Mouse (Mus musculus): ENCODE measurements around the gene E2f4. TPM values are rescaled to one million over a fixed set of nuclear protein-coding genes. Genes with fewer than 3 reads are reported as not detected.

E2f4 gene
- polyA plus RNA-seq, 1 experiment from 2014 or later: 40.1 TPM

GRCm38 (mm10) chr8:105258911-105259720 lies 38.3 kb upstream of the E2f4 start:
- peak overlapping the region; percentile 68 for H3K4me2 ChIP-seq (ENCODE audit: low read length)
- ATAC-seq: peak; percentile 21
- no peaks in the 10 kb centered on the region for H3K9me3 ChIP-seq (replicated peaks; ENCODE audit: control insufficient read depth, low read length, poor library complexity, severe bottlenecking)
- no peak overlapping the region for H3K27ac ChIP-seq (ENCODE audit: low read length)
- 2% methylated on average over 55 of the region's 55 CpGs for WGBS
- H3K4me3 ChIP-seq (ENCODE audit: low read depth, low read length): peak overlapping the region; percentile 36
- peaks cover 59% of the 10 kb centered on the region for H3K27me3 ChIP-seq (ENCODE audit: control insufficient read depth, insufficient read depth, low read depth, low read length)
- H3K4me1 ChIP-seq (ENCODE audit: control insufficient read depth, insufficient read depth, low read length): peaks cover 11% of the 10 kb centered on the region
- H3K36me3 ChIP-seq (ENCODE audit: control insufficient read depth, insufficient read depth, low read length): no peaks in the 10 kb centered on the region
- peak overlapping the region; percentile 47 for H3K9ac ChIP-seq (ENCODE audit: low read depth, low read length)

- peak; percentile 54 for ATAC-seq
- Histone ChIP-seq H3K4me2 (ENCODE audit: low read length) (peak overlapping the region; percentile 68), H3K27me3 (ENCODE audit: control insufficient read depth, insufficient read depth, low read depth, low read length) (peaks cover 66% of the 10 kb centered on the region), H3K4me1 (ENCODE audit: control insufficient read depth, insufficient read depth, low read length) (peaks cover 9% of the 10 kb centered on the region), H3K36me3 (ENCODE audit: control insufficient read depth, insufficient read depth, low read length) (no peaks in the 10 kb centered on the region), H3K27ac (ENCODE audit: low read length) (no peak overlapping the region), H3K9me3 (replicated peaks; ENCODE audit: control insufficient read depth, low read length, poor library complexity, severe bottlenecking) (no peaks in the 10 kb centered on the region), H3K4me3 (ENCODE audit: low read depth, low read length) (peak overlapping the region; percentile 36), H3K9ac (ENCODE audit: low read depth, low read length) (peak overlapping the region; percentile 47; the same call in 1 of the 2 replicates)
- 4% methylated on average over 30 of the region's 30 CpGs for WGBS
These were observed 37.6 kb upstream of the E2f4 start for GRCm38 (mm10) chr8:105259721-105260320.

GRCm38 (mm10) chr8:105260371-105261099 lies 36.9 kb upstream of the E2f4 start:
- Histone ChIP-seq H3K4me1 (ENCODE audit: control insufficient read depth, insufficient read depth, low read length) (peaks cover 8% of the 10 kb centered on the region; the same call in 1 of the 2 replicates), H3K9ac (ENCODE audit: low read depth, low read length) (no peak overlapping the region), H3K4me2 (ENCODE audit: low read length) (no peak overlapping the region), H3K36me3 (ENCODE audit: control insufficient read depth, insufficient read depth, low read length) (no peaks in the 10 kb centered on the region), H3K4me3 (ENCODE audit: low read depth, low read length) (no peak overlapping the region), H3K9me3 (replicated peaks; ENCODE audit: control insufficient read depth, low read length, poor library complexity, severe bottlenecking) (no peaks in the 10 kb centered on the region), H3K27ac (ENCODE audit: low read length) (no peak overlapping the region), H3K27me3 (ENCODE audit: control insufficient read depth, insufficient read depth, low read depth, low read length) (peaks cover 73% of the 10 kb centered on the region)
- WGBS: 64% methylated on average over 7 of the region's 7 CpGs
- ATAC-seq: no peak

GRCm38 (mm10) chr8:105261326-105261980 lies 36.0 kb upstream of the E2f4 start:
- Histone ChIP-seq H3K4me2 (ENCODE audit: low read length) (no peak overlapping the region), H3K9me3 (replicated peaks; ENCODE audit: control insufficient read depth, low read length, poor library complexity, severe bottlenecking) (no peaks in the 10 kb centered on the region), H3K36me3 (ENCODE audit: control insufficient read depth, insufficient read depth, low read length) (no peaks in the 10 kb centered on the region), H3K9ac (ENCODE audit: low read depth, low read length) (no peak overlapping the region), H3K4me3 (ENCODE audit: low read depth, low read length) (no peak overlapping the region), H3K27ac (ENCODE audit: low read length) (no peak overlapping the region), H3K27me3 (ENCODE audit: control insufficient read depth, insufficient read depth, low read depth, low read length) (peaks cover 73% of the 10 kb centered on the region), H3K4me1 (ENCODE audit: control insufficient read depth, insufficient read depth, low read length) (peaks cover 8% of the 10 kb centered on the region; the same call in 1 of the 2 replicates)
- 88% methylated on average over 12 of the region's 12 CpGs for WGBS
- ATAC-seq: no peak

DNA sequence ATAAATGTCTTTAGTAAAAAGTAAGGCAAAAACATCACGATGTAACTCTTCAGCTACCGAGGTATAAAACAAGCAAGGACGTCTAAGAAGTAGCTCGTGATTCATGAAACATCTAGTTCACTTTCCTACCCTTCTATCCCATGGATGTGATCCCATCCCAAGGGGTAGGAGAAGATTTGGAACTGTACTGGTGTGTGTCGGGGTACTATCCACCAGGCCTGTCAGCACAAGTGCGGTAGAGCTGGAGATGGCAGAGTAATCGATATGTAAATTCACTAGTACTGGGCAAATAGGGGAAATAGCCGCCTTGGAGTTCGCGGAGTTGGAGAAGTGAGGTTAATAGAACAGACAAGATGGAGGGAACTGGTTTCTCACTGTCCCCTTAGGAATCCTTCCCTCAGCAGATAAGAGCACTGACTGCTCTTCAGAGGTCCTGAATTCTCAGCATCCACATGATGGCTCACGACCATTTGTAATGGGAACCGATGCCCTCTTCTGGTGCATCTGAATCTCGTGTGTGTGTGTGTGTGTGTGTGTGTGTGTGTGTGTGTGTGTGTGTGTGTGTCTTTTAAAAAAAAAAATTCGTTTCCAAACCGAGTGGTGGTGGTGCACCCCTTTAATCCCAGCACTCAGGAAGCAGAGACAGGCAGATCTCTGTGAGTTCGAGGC lies 34.1 kb upstream of the E2f4 start:
- Histone ChIP-seq H3K9ac (ENCODE audit: low read depth, low read length) (no peak overlapping the region), H3K4me2 (ENCODE audit: low read length) (no peak overlapping the region; the same call in 1 of the 2 replicates), H3K27me3 (ENCODE audit: control insufficient read depth, insufficient read depth, low read depth, low read length) (peaks cover 75% of the 10 kb centered on the region), H3K27ac (ENCODE audit: low read length) (no peak overlapping the region), H3K4me3 (ENCODE audit: low read depth, low read length) (no peak overlapping the region; the same call in 1 of the 2 replicates), H3K36me3 (ENCODE audit: control insufficient read depth, insufficient read depth, low read length) (no peaks in the 10 kb centered on the region), H3K9me3 (replicated peaks; ENCODE audit: control insufficient read depth, low read length, poor library complexity, severe bottlenecking) (no peaks in the 10 kb centered on the region), H3K4me1 (ENCODE audit: control insufficient read depth, insufficient read depth, low read length) (peaks cover 13% of the 10 kb centered on the region; the same call in 1 of the 2 replicates)
- 39% methylated on average over 16 of the region's 16 CpGs for WGBS
- ATAC-seq: no peak

DNA sequence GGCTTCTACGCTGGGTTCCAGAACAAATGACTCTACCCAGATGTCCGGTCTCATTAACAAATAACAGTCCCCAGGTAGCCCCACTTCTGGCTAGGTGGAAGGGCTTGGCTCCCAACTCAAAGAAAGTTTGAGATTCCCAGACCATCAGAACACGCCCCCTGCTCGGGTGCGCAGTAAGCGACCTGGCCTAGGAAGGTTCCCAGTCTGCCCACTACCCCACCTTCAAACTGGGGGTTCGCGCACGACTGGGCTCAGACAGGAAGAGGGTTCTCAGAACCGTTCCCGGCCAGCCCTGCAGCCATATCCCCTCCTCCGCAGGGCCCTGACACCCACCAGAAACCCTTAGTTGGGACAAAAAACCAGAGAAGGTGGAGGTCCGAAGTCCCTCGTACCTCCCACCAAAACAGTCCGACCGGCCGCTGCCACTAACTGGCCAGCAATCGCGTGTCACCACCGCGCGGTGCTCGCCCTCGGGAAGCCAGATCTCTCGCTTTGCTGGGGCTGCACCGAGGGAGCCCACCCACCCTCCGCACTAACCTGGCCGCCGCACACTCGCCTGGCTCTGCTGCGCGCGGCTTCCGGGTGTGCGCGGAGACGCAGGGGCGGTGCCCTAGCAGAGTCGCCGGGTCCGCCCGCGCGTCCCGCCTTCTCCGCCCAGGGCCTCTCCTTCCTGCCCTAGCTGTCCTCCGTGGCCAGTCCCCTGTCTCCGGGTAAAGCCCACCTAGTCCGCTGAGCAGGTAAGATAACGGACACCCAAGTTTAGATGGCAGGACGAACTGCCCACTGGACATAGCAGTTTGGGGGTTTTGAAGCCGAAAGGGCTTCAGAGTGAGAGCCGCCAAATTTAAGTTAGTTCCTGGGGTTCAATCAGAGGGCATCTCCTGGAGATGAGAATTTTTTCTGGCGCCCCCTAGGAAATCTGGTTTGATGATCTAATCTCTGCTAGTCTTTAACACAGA lies 33.2 kb upstream of the E2f4 start, which contains the start of the genes Tradd and Fbxl8:
Gene Tradd (minus strand): TSS at position 586 of the 959 bp plus-strand sequence.
Gene Fbxl8 (plus strand): TSS at position 625 of the 959 bp plus-strand sequence.
- Histone ChIP-seq H3K27me3 (ENCODE audit: control insufficient read depth, insufficient read depth, low read depth, low read length) (peaks cover 70% of the 10 kb centered on the region), H3K27ac (ENCODE audit: low read length) (no peak within 1 kb of the TSS), H3K4me1 (ENCODE audit: control insufficient read depth, insufficient read depth, low read length) (peaks cover 12% of the 10 kb centered on the region; the same call in 1 of the 2 replicates), H3K9ac (ENCODE audit: low read depth, low read length) (peak within 1 kb of the TSS; percentile 74), H3K4me3 (ENCODE audit: low read depth, low read length) (peak within 1 kb of the TSS; percentile 63), H3K9me3 (replicated peaks; ENCODE audit: control insufficient read depth, low read length, poor library complexity, severe bottlenecking) (no peaks in the 10 kb centered on the region), H3K36me3 (ENCODE audit: control insufficient read depth, insufficient read depth, low read length) (no peaks in the 10 kb centered on the region), H3K4me2 (ENCODE audit: low read length) (peak within 1 kb of the TSS; percentile 82)
- ATAC-seq: no peak
- WGBS: 1% methylated on average over 54 of the region's 54 CpGs

DNA sequence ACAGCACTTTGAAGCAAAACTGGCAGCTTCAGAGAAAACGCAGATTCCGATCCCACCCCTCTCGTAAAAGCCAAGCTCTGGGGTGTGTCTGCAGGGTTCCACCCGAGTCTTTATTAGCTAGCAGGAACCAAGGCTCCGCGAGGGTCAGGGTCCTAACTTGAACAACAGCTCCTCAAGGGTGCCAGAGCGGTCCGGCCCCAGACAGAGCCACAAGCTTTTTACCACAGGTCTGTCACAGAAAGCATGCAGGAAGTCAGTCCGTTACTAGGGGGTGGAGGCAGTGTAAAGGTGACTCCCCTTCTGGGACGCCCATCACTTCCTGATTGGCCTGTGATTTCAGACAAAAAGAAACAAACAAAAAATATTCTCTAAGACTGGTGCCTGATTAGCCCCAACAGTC lies 32.3 kb upstream of the E2f4 start:
- Histone ChIP-seq H3K9me3 (replicated peaks; ENCODE audit: control insufficient read depth, low read length, poor library complexity, severe bottlenecking) (no peaks in the 10 kb centered on the region), H3K27me3 (ENCODE audit: control insufficient read depth, insufficient read depth, low read depth, low read length) (peaks cover 71% of the 10 kb centered on the region), H3K36me3 (ENCODE audit: control insufficient read depth, insufficient read depth, low read length) (no peaks in the 10 kb centered on the region), H3K4me2 (ENCODE audit: low read length) (peak overlapping the region; percentile 82), H3K4me3 (ENCODE audit: low read depth, low read length) (no peak overlapping the region; the same call in 1 of the 2 replicates), H3K9ac (ENCODE audit: low read depth, low read length) (no peak overlapping the region), H3K27ac (ENCODE audit: low read length) (no peak overlapping the region), H3K4me1 (ENCODE audit: control insufficient read depth, insufficient read depth, low read length) (peaks cover 15% of the 10 kb centered on the region)
- no peak for ATAC-seq
- WGBS: 15% methylated on average over 10 of the region's 10 CpGs

Measured in midbrain, embryonic 16.5 days (tissue).